Mouse (Mus musculus): Measurements from ENCODE around the gene Atp1a1. TPM values are rescaled to one million over a fixed set of nuclear protein-coding genes. Genes with fewer than 3 reads are reported as not detected.
A peak's percentile ranks its signal among the peaks of the same experiment; 100 is the strongest.

The Atp1a1 gene
- polyA plus RNA-seq, 1 experiment from 2014 or later, result 63.3 TPM

DNA sequence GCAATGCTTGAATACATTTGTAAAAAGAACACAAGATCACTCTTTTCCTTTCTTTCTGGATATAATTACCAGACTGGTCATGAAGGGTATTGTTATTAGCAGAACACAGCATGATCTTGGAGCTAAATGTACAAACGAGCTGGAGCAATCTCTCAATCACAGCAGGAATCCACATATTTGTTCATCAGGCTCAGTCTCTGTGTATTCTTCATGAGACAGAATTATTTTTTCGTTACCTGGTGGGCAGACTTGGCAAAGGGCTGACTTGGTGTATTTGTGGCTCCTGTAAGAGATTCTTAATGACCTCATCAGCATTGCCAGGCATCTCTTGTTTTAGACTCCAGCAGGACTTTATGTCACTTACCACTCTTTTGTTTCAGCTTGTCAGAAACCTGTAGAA lies 31.6 kb upstream of the Atp1a1 start:
- Histone ChIP-seq H3K4me1 (replicated peaks) (peaks cover 3% of the 10 kb centered on the region; the same call in 1 of the 2 replicates), H3K9me3 (no peaks in the 10 kb centered on the region), H3K27ac (no peak overlapping the region), H3K36me3 (no peaks in the 10 kb centered on the region), H3K4me3 (no peak overlapping the region), H3K27me3 (ENCODE audit: insufficient read depth, poor library complexity, severe bottlenecking) (no peaks in the 10 kb centered on the region)
- no peak for DNase-seq (ENCODE audit: low spot score)
- WGBS, result 69% methylated on average over 2 of the region's 2 CpGs

DNA sequence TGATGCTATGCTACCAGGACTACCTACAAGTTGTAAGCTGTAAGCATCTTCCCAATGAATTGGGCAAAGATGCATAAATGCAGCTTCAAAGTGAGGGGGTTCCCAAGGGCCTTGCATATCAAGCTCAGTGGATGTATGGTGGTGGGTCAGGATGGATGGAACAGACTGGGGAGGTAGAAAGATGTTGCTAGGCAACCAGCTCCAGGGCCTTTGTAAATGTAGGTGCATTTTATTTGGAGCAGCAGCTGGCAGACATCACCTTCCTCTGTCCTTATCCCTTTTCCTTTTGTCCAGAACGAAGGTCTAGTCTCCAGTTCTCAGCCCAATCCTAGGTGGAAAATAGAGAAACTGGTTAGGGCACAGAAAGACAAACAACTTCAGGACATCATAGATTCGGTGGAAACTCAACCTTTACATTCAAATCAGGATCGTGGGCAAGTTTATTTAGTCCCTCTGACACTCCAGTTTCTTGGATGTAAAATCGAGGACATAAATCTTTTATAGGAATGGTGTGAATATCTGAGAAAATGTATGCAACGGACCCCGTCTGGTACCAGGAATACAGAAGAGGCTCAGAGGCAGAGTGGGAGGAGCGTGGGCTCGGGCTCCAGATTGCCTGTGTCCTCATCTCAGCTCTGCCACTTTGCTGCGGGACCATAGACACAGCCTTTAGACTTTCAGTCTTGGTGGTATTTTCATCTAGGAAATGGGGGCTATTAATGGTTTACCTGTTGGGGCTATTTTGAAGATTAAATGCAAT lies 29.8 kb upstream of the Atp1a1 start:
- Histone ChIP-seq H3K4me1 (replicated peaks) (peaks cover 3% of the 10 kb centered on the region; the same call in 1 of the 2 replicates), H3K36me3 (no peaks in the 10 kb centered on the region), H3K4me3 (no peak overlapping the region), H3K9me3 (no peaks in the 10 kb centered on the region), H3K27ac (no peak overlapping the region), H3K27me3 (ENCODE audit: insufficient read depth, poor library complexity, severe bottlenecking) (no peaks in the 10 kb centered on the region)
- no peak for DNase-seq (ENCODE audit: low spot score)
- WGBS, result 82% methylated on average over 9 of the region's 9 CpGs

DNA sequence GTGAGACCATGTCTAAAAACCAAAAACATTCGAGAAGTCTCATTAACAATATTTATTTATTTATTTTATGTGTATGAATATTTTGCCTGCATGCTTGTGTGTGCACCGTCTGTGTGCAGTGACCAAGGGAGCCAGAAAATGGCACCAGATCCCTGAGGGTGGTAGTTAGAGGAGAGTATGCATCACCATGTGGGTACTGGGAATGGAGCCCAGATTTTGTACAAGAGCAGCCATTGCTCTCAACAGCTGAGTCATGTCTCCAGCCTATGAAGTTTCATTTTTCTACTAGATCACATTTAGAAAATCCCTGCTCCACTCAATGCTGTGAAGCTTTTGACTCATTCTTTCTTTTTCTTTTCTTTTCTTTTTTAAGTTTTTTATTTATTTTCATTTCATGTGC lies 23.8 kb upstream of the Atp1a1 start:
- no peak overlapping the region for H3K27ac ChIP-seq
- no peak overlapping the region for H3K4me3 ChIP-seq
- no peak for DNase-seq (ENCODE audit: low spot score)
- no peaks in the 10 kb centered on the region for H3K9me3 ChIP-seq
- 86% methylated on average over 2 of the region's 2 CpGs for WGBS
- H3K27me3 ChIP-seq (ENCODE audit: insufficient read depth, poor library complexity, severe bottlenecking), result no peaks in the 10 kb centered on the region
- H3K4me1 ChIP-seq (replicated peaks), result 0 out of 2 replicates have a peak, but pooled peaks cover 2% of the 10 kb centered on the region
- H3K36me3 ChIP-seq, result no peaks in the 10 kb centered on the region

DNA sequence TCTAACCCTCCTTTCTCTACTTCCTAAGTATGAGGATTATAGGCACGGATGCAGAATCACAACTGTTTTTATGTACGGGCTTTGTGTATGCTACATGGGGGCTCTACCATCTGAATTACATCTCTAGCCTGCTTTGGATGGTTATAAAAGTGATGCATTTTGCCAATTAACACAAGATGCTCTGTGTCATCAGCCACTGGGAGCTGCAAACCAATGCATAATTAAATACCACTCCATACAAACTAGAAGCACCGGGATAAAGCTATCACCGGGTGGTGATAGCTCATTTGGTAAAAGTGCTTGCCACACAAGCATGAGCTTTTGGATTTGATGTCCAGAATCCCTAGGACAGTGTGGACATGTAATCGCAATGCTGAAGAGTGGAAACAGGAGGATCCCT lies 19.8 kb upstream of the Atp1a1 start:
- DNase-seq (ENCODE audit: low spot score), result no peak
- 0 out of 2 replicates have a peak, but pooled peaks cover 2% of the 10 kb centered on the region for H3K4me1 ChIP-seq (replicated peaks)
- H3K9me3 ChIP-seq, result peaks cover 3% of the 10 kb centered on the region
- H3K27me3 ChIP-seq (ENCODE audit: insufficient read depth, poor library complexity, severe bottlenecking), result no peaks in the 10 kb centered on the region
- H3K27ac ChIP-seq, result no peak overlapping the region
- 95% methylated on average over 5 of the region's 5 CpGs for WGBS
- H3K36me3 ChIP-seq, result no peaks in the 10 kb centered on the region
- H3K4me3 ChIP-seq, result no peak overlapping the region

DNA sequence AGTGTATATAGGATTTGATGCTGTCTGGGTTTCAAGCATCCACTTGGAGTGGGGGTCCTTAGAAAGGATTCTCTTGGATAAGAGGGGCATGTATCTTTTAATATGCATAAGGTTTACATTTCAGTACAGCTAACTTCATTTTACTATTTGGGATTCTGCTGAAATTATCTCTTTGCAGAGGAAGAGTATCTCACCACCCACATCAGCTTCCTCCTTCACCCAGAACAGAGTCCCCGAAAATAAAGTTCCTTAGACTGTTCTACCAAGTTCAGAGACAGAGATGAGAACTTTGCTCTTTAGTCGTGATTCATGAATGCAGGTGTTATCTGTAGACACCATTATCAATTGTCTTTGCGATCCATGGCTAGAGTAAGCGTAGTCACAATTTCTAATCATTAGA lies 14.5 kb upstream of the Atp1a1 start:
- no peaks in the 10 kb centered on the region for H3K27me3 ChIP-seq (ENCODE audit: insufficient read depth, poor library complexity, severe bottlenecking)
- 92% methylated on average over 4 of the region's 4 CpGs for WGBS
- no peaks in the 10 kb centered on the region for H3K36me3 ChIP-seq
- H3K9me3 ChIP-seq, result peaks cover 3% of the 10 kb centered on the region
- no peak overlapping the region for H3K27ac ChIP-seq
- no peaks in the 10 kb centered on the region for H3K4me1 ChIP-seq (replicated peaks)
- no peak overlapping the region for H3K4me3 ChIP-seq
- DNase-seq (ENCODE audit: low spot score), result no peak

DNA sequence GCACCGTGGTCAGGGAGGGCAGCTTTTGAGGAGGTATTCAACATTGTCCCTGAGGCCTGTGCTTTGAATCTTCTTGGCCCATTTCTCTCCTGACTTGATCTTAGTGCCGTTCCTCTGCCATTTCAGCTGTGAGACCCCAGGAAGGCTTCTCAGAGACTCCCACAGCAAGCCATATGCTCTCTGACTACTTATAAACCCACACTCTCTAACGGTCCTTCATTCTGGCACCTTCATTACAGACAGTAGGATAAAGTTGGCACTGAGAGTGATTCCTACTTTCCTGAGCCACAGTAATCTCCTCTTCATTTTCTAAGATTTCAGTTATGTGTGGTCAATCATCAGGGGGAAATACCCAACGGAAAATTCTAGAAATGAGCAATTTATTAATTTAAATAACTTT lies 14.0 kb upstream of the Atp1a1 start:
- no peaks in the 10 kb centered on the region for H3K4me1 ChIP-seq (replicated peaks)
- no peak overlapping the region for H3K4me3 ChIP-seq
- DNase-seq (ENCODE audit: low spot score), result no peak
- H3K27me3 ChIP-seq (ENCODE audit: insufficient read depth, poor library complexity, severe bottlenecking), result no peaks in the 10 kb centered on the region
- 81% methylated on average over 4 of the region's 4 CpGs for WGBS
- H3K36me3 ChIP-seq, result no peaks in the 10 kb centered on the region
- no peak overlapping the region for H3K27ac ChIP-seq
- peaks cover 3% of the 10 kb centered on the region for H3K9me3 ChIP-seq

DNA sequence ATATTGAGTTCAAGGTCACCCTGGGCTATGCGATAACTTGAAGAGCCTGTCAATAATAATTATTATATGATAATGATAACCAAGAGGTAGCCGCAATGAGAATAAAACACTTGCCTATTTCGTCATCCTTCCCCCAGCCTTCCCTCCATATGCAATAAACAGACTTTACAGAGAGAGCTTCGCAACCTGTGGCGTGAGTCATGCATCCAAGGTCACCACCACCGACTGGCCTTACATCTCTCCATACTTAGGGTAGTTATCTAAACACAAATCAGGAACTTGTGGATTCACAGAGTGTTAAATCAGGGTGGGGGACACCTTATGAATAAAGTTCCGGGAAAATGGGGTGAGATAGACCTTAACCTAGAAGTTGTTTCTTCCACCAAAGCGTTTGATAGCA lies 13.0 kb upstream of the Atp1a1 start:
- H3K27ac ChIP-seq, result no peak overlapping the region
- WGBS, result 81% methylated on average over 8 of the region's 8 CpGs
- DNase-seq (ENCODE audit: low spot score), result no peak
- no peak overlapping the region for H3K4me3 ChIP-seq
- no peaks in the 10 kb centered on the region for H3K9me3 ChIP-seq
- H3K27me3 ChIP-seq (ENCODE audit: insufficient read depth, poor library complexity, severe bottlenecking), result no peaks in the 10 kb centered on the region
- no peaks in the 10 kb centered on the region for H3K36me3 ChIP-seq
- peaks cover 2% of the 10 kb centered on the region; the same call in 1 of the 2 replicates for H3K4me1 ChIP-seq (replicated peaks)

- Histone ChIP-seq H3K9me3 (no peaks in the 10 kb centered on the region), H3K4me1 (replicated peaks) (peaks cover 6% of the 10 kb centered on the region), H3K36me3 (no peaks in the 10 kb centered on the region), H3K27me3 (ENCODE audit: insufficient read depth, poor library complexity, severe bottlenecking) (no peaks in the 10 kb centered on the region), H3K4me3 (no peak overlapping the region), H3K27ac (no peak overlapping the region)
- DNase-seq (ENCODE audit: low spot score), result no peak
These were observed 12.5 kb upstream of the Atp1a1 start for GRCm38 (mm10) chr3:101617007-101617406.

DNA sequence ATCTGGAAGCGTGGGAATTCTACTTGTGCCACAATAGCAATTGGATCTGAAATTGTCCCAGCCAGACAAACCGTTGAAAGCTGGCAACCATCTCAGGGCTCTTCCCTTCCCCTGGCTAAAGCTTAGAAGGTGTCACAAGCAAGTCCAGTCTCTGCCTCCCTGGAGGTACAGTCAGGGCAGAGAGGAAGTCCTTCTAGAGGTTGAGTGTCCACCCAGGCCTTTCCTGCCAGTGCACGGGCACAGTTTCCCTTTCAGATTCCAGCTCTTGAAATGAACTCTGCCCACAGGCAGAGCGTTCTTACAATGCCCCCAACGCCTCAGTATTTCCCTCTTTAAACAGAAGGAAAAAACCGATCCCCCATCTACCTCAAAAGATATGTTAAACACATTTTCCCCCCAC lies 11.4 kb upstream of the Atp1a1 start:
- H3K27me3 ChIP-seq (ENCODE audit: insufficient read depth, poor library complexity, severe bottlenecking), result no peaks in the 10 kb centered on the region
- H3K9me3 ChIP-seq, result no peaks in the 10 kb centered on the region
- no peak for DNase-seq (ENCODE audit: low spot score)
- H3K4me3 ChIP-seq, result no peak overlapping the region
- no peaks in the 10 kb centered on the region for H3K36me3 ChIP-seq
- no peak overlapping the region for H3K27ac ChIP-seq
- 88% methylated on average over 6 of the region's 6 CpGs for WGBS
- peaks cover 18% of the 10 kb centered on the region for H3K4me1 ChIP-seq (replicated peaks)

DNA sequence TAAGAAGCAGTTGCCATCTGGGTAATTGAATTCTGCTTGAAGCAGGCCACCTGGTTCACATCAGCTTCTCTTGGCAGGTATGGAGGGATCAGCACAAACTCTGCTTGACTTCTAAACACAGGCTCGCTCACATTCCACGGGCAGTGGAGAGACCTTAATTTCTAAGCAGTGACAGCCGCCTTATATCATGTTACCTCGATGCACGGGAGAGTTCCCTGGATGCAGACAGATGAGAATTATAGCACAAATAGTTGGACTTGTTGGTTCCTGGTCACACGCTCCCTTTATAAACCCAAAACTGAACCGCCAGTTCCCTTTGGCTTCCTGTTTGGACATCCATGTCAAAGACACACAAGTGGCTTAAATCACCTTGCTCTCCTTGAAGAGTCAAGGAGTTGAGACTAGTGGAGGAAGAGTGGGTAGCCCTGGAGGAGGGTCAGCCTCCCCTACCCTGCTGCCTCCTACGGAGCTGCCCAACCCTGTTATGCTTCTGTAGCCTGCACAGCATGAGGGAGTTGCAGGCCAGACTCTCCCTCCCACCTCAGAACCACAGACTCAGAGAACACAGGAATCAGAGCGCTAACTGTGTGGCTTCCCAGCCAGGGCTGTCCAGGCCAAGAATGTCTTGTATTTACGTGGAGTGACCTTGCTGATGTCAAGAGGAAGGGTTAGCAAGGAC lies 7.5 kb upstream of the Atp1a1 start:
- H3K4me3 ChIP-seq, result no peak overlapping the region
- 61% methylated on average over 10 of the region's 10 CpGs for WGBS
- H3K27me3 ChIP-seq (ENCODE audit: insufficient read depth, poor library complexity, severe bottlenecking), result no peaks in the 10 kb centered on the region; the same call in 1 of the 2 replicates
- peaks cover 19% of the 10 kb centered on the region for H3K4me1 ChIP-seq (replicated peaks)
- no peak for DNase-seq (ENCODE audit: low spot score)
- H3K9me3 ChIP-seq, result no peaks in the 10 kb centered on the region
- peak overlapping the region; percentile 56; the same call in 1 of the 2 replicates for H3K27ac ChIP-seq
- H3K36me3 ChIP-seq, result no peaks in the 10 kb centered on the region

DNA sequence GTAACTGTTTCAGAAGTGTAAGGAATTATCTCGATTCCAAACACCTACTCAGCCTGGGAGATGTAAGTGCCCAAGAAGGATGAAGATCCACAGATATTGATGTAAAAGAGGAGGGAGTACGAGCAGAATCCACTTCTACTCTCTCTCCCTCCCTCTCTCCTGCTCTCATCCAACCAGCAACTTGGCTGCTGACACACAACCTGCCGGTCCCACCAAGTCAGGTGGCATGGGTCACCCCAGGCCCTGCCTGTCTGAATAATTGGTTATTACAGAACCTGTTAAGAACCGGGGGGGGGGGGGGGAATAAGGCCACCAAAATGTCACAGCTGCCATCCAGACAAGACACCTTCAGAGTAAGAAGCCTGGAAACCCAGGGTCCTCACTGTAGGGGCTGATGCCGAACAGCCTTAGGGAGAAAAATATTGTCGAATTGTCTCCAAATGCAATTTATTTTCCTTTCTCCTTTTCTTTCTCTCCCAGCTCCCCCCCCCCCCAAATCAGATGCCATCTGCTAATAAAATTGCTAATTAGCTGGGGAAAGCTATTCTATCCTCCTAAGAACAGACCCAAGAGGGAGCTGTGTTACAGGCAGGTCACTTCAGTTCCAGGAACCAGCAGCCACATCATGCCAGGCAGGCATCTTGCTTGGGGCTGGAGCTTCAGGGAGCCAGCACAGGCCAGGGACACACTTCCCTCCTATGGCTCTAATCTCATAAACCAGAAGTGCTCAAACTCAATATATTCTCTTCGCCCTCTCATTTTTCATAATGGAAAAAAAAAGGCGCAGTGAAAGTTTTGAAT lies 6.7 kb upstream of the Atp1a1 start:
- Histone ChIP-seq H3K27me3 (ENCODE audit: insufficient read depth, poor library complexity, severe bottlenecking) (peaks cover 5% of the 10 kb centered on the region; the same call in 1 of the 2 replicates), H3K36me3 (no peaks in the 10 kb centered on the region), H3K4me3 (no peak overlapping the region), H3K9me3 (no peaks in the 10 kb centered on the region), H3K27ac (peak overlapping the region; percentile 12; the same call in 1 of the 2 replicates), H3K4me1 (replicated peaks) (peaks cover 19% of the 10 kb centered on the region)
- DNase-seq (ENCODE audit: low spot score), result no peak
- 73% methylated on average over 8 of the region's 8 CpGs for WGBS

GRCm38 (mm10) chr3:101609302-101609701 lies 4.8 kb upstream of the Atp1a1 start:
- WGBS, result 94% methylated on average over 5 of the region's 5 CpGs
- Histone ChIP-seq H3K4me3 (no peak overlapping the region), H3K4me1 (replicated peaks) (peaks cover 29% of the 10 kb centered on the region), H3K36me3 (no peaks in the 10 kb centered on the region), H3K9me3 (no peaks in the 10 kb centered on the region), H3K27ac (no peak overlapping the region), H3K27me3 (ENCODE audit: insufficient read depth, poor library complexity, severe bottlenecking) (peaks cover 15% of the 10 kb centered on the region; the same call in 1 of the 2 replicates)
- no peak for DNase-seq (ENCODE audit: low spot score)
